Mouse (Mus musculus) liver, postnatal 0 days (tissue): Measurements from ENCODE around the gene Nol3.

ENCODE experiments used
- CTCF ChIP-seq: sonication (generic); IDR thresholded peaks from 2 replicates; pipeline ENCODE4 v1.5.1; 2016; ENCODE audit warnings: antibody characterized with exemption, low read depth
- EP300 ChIP-seq: IDR thresholded peaks from 2 replicates; pipeline ENCODE4 v1.6.1; 2016; ENCODE audit warnings: antibody characterized with exemption, low read depth, mild to moderate bottlenecking

- TF ChIP-seq CTCF (no peak), EP300 (no peak)
Measured at GRCm38 (mm10) chr8:105275840-105276239, at the start of gene Nol3.
